In the genomic region with DNA sequence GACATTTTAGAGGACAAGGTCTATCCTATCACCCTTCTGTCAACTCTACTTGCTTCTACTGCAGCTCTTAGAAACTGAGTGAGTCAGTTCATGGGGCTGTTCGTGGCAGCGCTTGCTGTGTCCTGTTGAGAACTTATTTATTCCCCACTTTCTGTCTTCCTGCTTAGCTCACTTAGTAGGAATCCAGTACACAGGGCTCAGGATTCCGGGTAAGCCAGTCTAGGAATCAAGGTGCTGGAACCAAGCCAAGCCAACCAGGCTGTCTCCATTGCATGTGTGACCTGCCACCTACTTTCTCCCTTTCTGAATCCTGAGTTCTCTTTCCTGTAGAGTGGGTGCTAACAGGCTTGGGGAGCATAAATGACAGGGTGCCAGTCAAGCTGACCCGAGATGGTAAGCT, we compare ENCODE assay signal across 12 mouse cellular contexts. TPM values are rescaled to one million over a fixed set of nuclear protein-coding genes. Genes with fewer than 3 reads are reported as not detected.
DNase-seq lines count a peak whose midpoint lies in the region; ATAC-seq and TF ChIP-seq lines count a peak whose summit lies in the region.
"Had no signal": no experiment of that assay in that cellular context is flagged by ENCODE, and none has a peak within 500 bp of the region (broad histone marks: within the 10 kb centered on the region; RNA-seq: fewer than 3 reads in every experiment).

No protein-coding gene starts in this region.

- H3K36me3 ChIP-seq in heart, embryonic 12.5 days = no peaks in the 10 kb centered on the region
- H3K36me3 ChIP-seq in liver, adult 2 months (ENCODE audit: control insufficient read depth, insufficient read depth, low read length) = no peaks in the 10 kb centered on the region
- H3K36me3 ChIP-seq in liver, embryonic 11.5 days (ENCODE audit: control insufficient read depth, insufficient read depth, low read length) = no peaks in the 10 kb centered on the region
- H3K36me3 ChIP-seq: limb, embryonic 15.5 days had no signal

- peak overlapping the region; percentile 31 for H3K4me2 ChIP-seq in heart, embryonic 12.5 days
- H3K4me2 ChIP-seq in liver, embryonic 11.5 days = no peak overlapping the region
- H3K4me2 ChIP-seq: limb, embryonic 15.5 days had no signal

- TF ChIP-seq CTCF in liver, adult 2 months (IDR thresholded peaks at IDR 0.05; ENCODE audit: low read depth, low read length) = no peak

- no peak for DNase-seq in heart, adult 11 months
- peak; percentile 11 for DNase-seq in liver, adult 2 months (ENCODE audit: extremely low read depth, low read depth, low spot score)
- DNase-seq in liver, embryonic 11.5 days (ENCODE audit: low spot score) = no peak
- peak; percentile 34 for DNase-seq in lung, postnatal 10 days
- DNase-seq: cerebellum, adult 11 months; forebrain, postnatal 0 days; retina, postnatal 1 day; thymus, postnatal 36 days had no signal

- peak overlapping the region; percentile 92 for H3K27ac ChIP-seq in heart, embryonic 12.5 days (ENCODE audit: poor library complexity, severe bottlenecking)
- no peak overlapping the region for H3K27ac ChIP-seq in liver, adult 2 months (replicated peaks; ENCODE audit: insufficient read depth, low read depth, low read length)
- no peak overlapping the region for H3K27ac ChIP-seq in liver, embryonic 11.5 days (ENCODE audit: low read depth, low read length)
- peak overlapping the region; percentile 63 for H3K27ac ChIP-seq in brown adipose tissue, adult 24 weeks (replicated peaks; ENCODE audit: low read depth, low read length)
- H3K27ac ChIP-seq: limb, embryonic 15.5 days had no signal

- H3K79me2 ChIP-seq in liver, adult 2 months (ENCODE audit: control insufficient read depth, insufficient read depth, low read length) = no peaks in the 10 kb centered on the region

- no peaks in the 10 kb centered on the region for H3K9me3 ChIP-seq in heart, embryonic 12.5 days (replicated peaks)
- H3K9me3 ChIP-seq in liver, embryonic 11.5 days (ENCODE audit: control insufficient read depth, low read length) = no peaks in the 10 kb centered on the region
- H3K9me3 ChIP-seq: limb, embryonic 15.5 days had no signal

- no peak for ATAC-seq in heart, embryonic 12.5 days (ENCODE audit: insufficient number of reproducible peaks, low FRiP score)
- ATAC-seq in liver, embryonic 11.5 days (replicated peaks; ENCODE audit: low FRiP score) = no peak
- ATAC-seq in megakaryocyte, adult 5-6 weeks (ENCODE audit: poor library complexity, severe bottlenecking) = no peak
- ATAC-seq: forebrain, postnatal 0 days had no signal

- WGBS in heart, embryonic 12.5 days = 33% methylated on average over 4 of the region's 4 CpGs
- 66% methylated on average over 4 of the region's 4 CpGs for WGBS in liver, adult 2 months
- 75% methylated on average over 4 of the region's 4 CpGs for WGBS in liver, embryonic 11.5 days

- H3K4me3 ChIP-seq in heart, embryonic 12.5 days = no peak overlapping the region
- H3K4me3 ChIP-seq in liver, adult 2 months (ENCODE audit: insufficient read depth, low read depth, low read length) = no peak overlapping the region
- no peak overlapping the region for H3K4me3 ChIP-seq in liver, embryonic 11.5 days (ENCODE audit: low read depth, low read length)
- no peak overlapping the region for H3K4me3 ChIP-seq in brown adipose tissue, adult 24 weeks (ENCODE audit: insufficient read depth, low read depth, low read length)
- H3K4me3 ChIP-seq: limb, embryonic 15.5 days had no signal

- peaks cover 56% of the 10 kb centered on the region for H3K4me1 ChIP-seq in heart, embryonic 12.5 days (replicated peaks)
- H3K4me1 ChIP-seq in liver, adult 2 months (ENCODE audit: control insufficient read depth, insufficient read depth, low read length) = 0 out of 2 replicates have a peak, but pooled peaks cover 2% of the 10 kb centered on the region
- peaks cover 6% of the 10 kb centered on the region; the same call in 1 of the 2 replicates for H3K4me1 ChIP-seq in liver, embryonic 11.5 days (replicated peaks; ENCODE audit: control insufficient read depth, insufficient read depth, low read length)
- H3K4me1 ChIP-seq in brown adipose tissue, adult 24 weeks (ENCODE audit: control insufficient read depth, insufficient read depth, insufficient read length, low read length) = peaks cover 2% of the 10 kb centered on the region; the same call in 1 of the 2 replicates

- peaks cover 26% of the 10 kb centered on the region for H3K27me3 ChIP-seq in heart, embryonic 12.5 days (replicated peaks)
- H3K27me3 ChIP-seq in liver, adult 2 months (ENCODE audit: control insufficient read depth, insufficient read depth, low read length) = peaks cover 10% of the 10 kb centered on the region
- H3K27me3 ChIP-seq in liver, embryonic 11.5 days (replicated peaks; ENCODE audit: control insufficient read depth, insufficient read depth, low read length) = peaks cover 38% of the 10 kb centered on the region

- TF ChIP-seq POLR2A in liver, adult 2 months (IDR thresholded peaks at IDR 0.05; ENCODE audit: extremely low read depth, insufficient read depth, low read length) = no peak

- H3K9ac ChIP-seq in heart, embryonic 12.5 days = no peak overlapping the region
- no peak overlapping the region for H3K9ac ChIP-seq in liver, adult 2 months (ENCODE audit: low read depth, low read length)
- H3K9ac ChIP-seq in liver, embryonic 11.5 days (ENCODE audit: low read depth, low read length) = no peak overlapping the region
- H3K9ac ChIP-seq: forebrain, postnatal 0 days; limb, embryonic 15.5 days had no signal

RNA-seq across cellular contexts. Expression of a gene that starts 5.2 kb away (rescaled TPM):
- 5.3 and 5.4 TPM in 2 replicates for polyA plus RNA-seq in heart, embryonic 12.5 days (2016; fragmentation: Nextera tagmentation; extraction: Ambion mirVana)
- total RNA-seq in liver, adult 2 months (2014; rRNA removed) = 0.18 and 0.81 TPM in 2 replicates
- 0.04 and 0.33 TPM in 2 replicates for polyA plus RNA-seq in liver, adult 2 months (2012; rRNA removed)
- 0.36 and 0.99 TPM in 2 replicates for polyA plus RNA-seq in liver, embryonic 11.5 days (2014; fragmentation: Nextera tagmentation; extraction: Ambion mirVana)
- polyA plus RNA-seq in brown adipose tissue, adult 24 weeks (2012; ENCODE audit: insufficient read depth, insufficient read length, missing spikeins) = 0.55 and 1.5 TPM in 2 replicates
- total RNA-seq in megakaryocyte, adult 5-6 weeks (2015) = 0.11 TPM in 1 of 2 replicates, not detected in the other
- total RNA-seq in megakaryocyte, adult 5-6 weeks (2017) = 0.48 TPM in 1 of 2 replicates, not detected in the other

RNA-seq across cellular contexts. Expression of a gene that starts 32.0 kb away (rescaled TPM):
- polyA plus RNA-seq in heart, embryonic 12.5 days (2016; fragmentation: Nextera tagmentation; extraction: Ambion mirVana) = 1,461 and 1,470 TPM in 2 replicates
- total RNA-seq in liver, adult 2 months (2014; rRNA removed) = 151 and 166 TPM in 2 replicates
- polyA plus RNA-seq in liver, adult 2 months (2012; rRNA removed) = 43.8 and 49.2 TPM in 2 replicates
- 1,403 and 1,404 TPM in 2 replicates for polyA plus RNA-seq in liver, embryonic 11.5 days (2014; fragmentation: Nextera tagmentation; extraction: Ambion mirVana)
- 410 and 880 TPM in 2 replicates for polyA plus RNA-seq in brown adipose tissue, adult 24 weeks (2012; ENCODE audit: insufficient read depth, insufficient read length, missing spikeins)
- 1,149 and 1,154 TPM in 2 replicates for total RNA-seq in megakaryocyte, adult 5-6 weeks (2015)
- total RNA-seq in megakaryocyte, adult 5-6 weeks (2017) = 1,039 and 1,264 TPM in 2 replicates

RNA-seq across cellular contexts. Expression of a gene that starts 32.5 kb away (rescaled TPM):
- 372 and 391 TPM in 2 replicates for polyA plus RNA-seq in heart, embryonic 12.5 days (2016; fragmentation: Nextera tagmentation; extraction: Ambion mirVana)
- total RNA-seq in liver, adult 2 months (2014; rRNA removed) = 37.7 and 42.0 TPM in 2 replicates
- 3.7 TPM in 2 replicates for polyA plus RNA-seq in liver, adult 2 months (2012; rRNA removed)
- 468 and 477 TPM in 2 replicates for polyA plus RNA-seq in liver, embryonic 11.5 days (2014; fragmentation: Nextera tagmentation; extraction: Ambion mirVana)
- polyA plus RNA-seq in brown adipose tissue, adult 24 weeks (2012; ENCODE audit: insufficient read depth, insufficient read length, missing spikeins) = 61.0 and 87.0 TPM in 2 replicates
- total RNA-seq in megakaryocyte, adult 5-6 weeks (2015) = 179 and 190 TPM in 2 replicates
- total RNA-seq in megakaryocyte, adult 5-6 weeks (2017) = 242 and 272 TPM in 2 replicates

Comparison
In these comparisons a context has a peak if more than half of its experiments do, and no peak if none do; other contexts are left out.
1. DNase-seq: peak in liver, adult 2 months (single experiment) and lung, postnatal 10 days (single experiment); none in heart, adult 11 months (single experiment) and liver, embryonic 11.5 days (single experiment).
2. RNA of a gene that starts 32.5 kb away (polyA plus RNA-seq): 468 to 477 TPM in liver, embryonic 11.5 days, 372 to 391 TPM in heart, embryonic 12.5 days and 61.0 to 87.0 TPM in brown adipose tissue, adult 24 weeks; 3.7 TPM in liver, adult 2 months; every median in the first group is over 10 times any median in the second.
3. H3K27ac ChIP-seq: peak in heart, embryonic 12.5 days (single experiment) and brown adipose tissue, adult 24 weeks (single experiment); none in liver, adult 2 months (single experiment) and liver, embryonic 11.5 days (single experiment).